Mouse (Mus musculus) adrenal gland, adult 18-20 months (tissue): ENCODE measurements at regions not wholly inside any gene's neighbourhood (a gene's known extent, or its start where the extent isn't known, plus 50 kb on each side); places are given as distances from the start of the nearest gene placed in this dataset.
"Not testable (repeated sequence)": the region's sequence is repeated elsewhere in the genome, so short reads cannot be mapped to it uniquely, and the experiment has no call there.

Source experiments
- DNase-seq, 2 experiments: peaks; one replicate each; pipeline ENCODE4 v3.0.0; 2021 to 2022; ENCODE audit warnings: low spot score in 2 of 2

GRCm38 (mm10) chr17:50395669-50396068 is 102.2 kb upstream of the Dazl start:
- no peak for DNase-seq

- no peak for DNase-seq
Measured at GRCm38 (mm10) chr17:50397324-50397723, 103.9 kb upstream of the Dazl start.

GRCm38 (mm10) chr17:50407249-50407990 is 101.8 kb upstream of the Plcl2 start:
- DNase-seq, result no peak

GRCm38 (mm10) chr17:50408581-50408980 is 100.6 kb upstream of the Plcl2 start:
- DNase-seq, result no peak

- no peak for DNase-seq
Measured at GRCm38 (mm10) chr17:50409271-50409670, 99.9 kb upstream of the Plcl2 start.

- no peak for DNase-seq
Measured at GRCm38 (mm10) chr17:50409895-50410294, 99.3 kb upstream of the Plcl2 start.

DNA sequence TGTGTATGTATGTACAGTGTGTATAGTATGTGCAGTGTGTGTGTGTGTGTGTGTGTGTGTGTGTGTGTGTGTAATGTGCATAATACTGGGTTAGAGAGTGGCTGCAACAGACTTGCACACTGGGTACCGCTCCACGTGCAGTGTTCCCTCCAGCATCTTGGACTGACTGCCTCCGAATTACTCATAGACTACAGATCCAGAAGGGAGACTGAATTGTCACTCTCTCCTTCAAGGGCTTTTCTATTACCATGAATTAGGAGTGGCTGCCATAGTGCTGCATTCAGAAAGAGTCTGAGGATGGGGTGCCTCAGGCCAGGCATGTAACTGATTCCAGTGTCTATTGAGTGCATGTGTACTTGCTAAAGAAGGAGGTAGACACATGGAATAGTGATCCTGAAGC is 98.9 kb upstream of the Plcl2 start:
- no peak for DNase-seq

- DNase-seq, result no peak
Measured at GRCm38 (mm10) chr17:50412446-50412845, 96.8 kb upstream of the Plcl2 start.

GRCm38 (mm10) chr17:50413916-50414315 is 95.3 kb upstream of the Plcl2 start:
- no peak for DNase-seq

- DNase-seq, result no peak
Measured at GRCm38 (mm10) chr17:50415331-50416005, 93.7 kb upstream of the Plcl2 start.

DNA sequence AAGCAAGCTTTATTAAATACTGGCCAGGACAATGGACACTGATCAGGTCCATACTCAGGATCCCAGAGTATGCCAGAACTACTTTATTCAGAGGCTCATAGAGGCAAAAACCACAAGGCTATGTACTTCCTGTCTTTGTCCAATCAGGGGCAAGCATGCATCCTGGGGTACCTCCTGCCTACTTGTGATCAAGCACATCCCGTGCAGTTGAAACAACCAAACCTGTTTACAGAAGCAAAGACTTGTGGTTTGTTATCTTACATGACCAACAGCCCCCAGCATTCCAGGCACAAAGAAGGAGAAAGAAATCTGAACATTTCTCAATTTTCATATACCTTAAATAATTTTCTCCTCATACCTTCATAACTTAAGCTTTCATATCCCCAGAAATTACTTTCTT is 93.1 kb upstream of the Plcl2 start:
- no peak for DNase-seq

- DNase-seq, result no peak
Measured at GRCm38 (mm10) chr17:50416538-50417113, 92.6 kb upstream of the Plcl2 start.

DNA sequence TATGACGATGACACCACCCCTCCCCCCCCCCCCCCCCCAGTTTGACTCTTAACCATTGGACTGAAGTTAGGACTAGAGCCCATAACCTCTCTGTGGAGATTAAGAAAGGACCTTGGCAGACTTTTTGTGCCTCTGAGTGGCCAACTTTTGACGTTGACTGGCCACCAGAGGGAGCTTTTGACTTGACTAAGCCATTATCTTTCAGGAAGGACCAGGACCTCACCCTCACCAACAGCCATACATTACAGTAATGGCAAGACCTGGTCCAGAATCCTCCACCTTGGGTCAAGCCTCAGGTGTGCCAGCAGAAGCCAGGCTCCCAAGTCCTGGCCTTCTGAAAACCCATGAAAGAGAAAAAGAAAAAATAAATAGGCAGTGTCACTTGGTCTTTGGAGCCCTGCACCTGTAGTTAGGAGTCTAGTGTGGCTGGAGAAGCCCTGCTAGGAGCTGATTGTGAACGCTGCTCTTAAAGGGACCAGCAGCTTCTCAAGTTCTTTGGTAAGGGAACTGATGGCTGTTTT is 90.3 kb upstream of the Plcl2 start:
- peak; percentile 50 to 54 for DNase-seq

GRCm38 (mm10) chr17:50419551-50419950 is 89.7 kb upstream of the Plcl2 start:
- DNase-seq, result not testable (repeated sequence)

DNA sequence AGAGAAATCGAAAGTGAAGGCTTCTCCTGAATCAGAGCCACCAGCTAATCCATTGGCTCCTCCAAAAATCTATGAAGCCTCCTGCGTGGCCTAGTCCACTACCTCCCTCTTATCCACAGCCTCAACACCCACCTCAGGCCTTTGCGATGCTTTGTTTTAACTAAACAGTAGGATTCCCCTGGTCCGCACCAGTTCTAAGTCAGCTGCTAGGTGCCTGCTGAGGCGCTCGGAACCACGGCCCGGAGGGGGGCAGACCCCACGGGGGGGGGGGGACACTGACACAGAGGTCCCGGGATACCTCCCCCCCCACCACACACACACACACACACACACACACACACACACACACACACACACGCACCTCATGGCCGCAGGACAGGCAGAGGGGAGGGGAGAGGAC is 89.2 kb upstream of the Plcl2 start:
- DNase-seq, result no peak

DNA sequence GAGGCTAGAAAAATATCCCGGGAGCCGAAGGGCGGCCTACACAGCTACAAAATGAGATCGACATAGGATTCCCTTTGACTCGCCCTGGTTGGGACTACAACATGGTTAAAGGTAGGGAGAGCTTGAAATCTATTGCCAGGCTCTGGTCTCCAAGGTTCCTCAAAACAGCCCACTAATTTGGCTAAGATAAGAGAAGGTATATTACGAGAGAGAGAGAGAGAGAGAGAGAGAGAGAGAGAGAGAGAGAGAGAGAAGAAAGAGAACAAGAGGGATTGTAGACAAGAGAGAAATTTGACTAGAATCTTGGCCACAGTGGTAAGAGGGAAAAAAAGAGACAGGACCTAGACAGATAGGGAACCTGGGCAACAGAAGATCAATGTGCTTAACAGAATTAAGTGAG is 88.5 kb upstream of the Plcl2 start:
- DNase-seq, result no peak

- DNase-seq, result peak in 1 of 2 experiments; percentile 25
Measured at GRCm38 (mm10) chr17:50421476-50421875, 87.7 kb upstream of the Plcl2 start.

DNA sequence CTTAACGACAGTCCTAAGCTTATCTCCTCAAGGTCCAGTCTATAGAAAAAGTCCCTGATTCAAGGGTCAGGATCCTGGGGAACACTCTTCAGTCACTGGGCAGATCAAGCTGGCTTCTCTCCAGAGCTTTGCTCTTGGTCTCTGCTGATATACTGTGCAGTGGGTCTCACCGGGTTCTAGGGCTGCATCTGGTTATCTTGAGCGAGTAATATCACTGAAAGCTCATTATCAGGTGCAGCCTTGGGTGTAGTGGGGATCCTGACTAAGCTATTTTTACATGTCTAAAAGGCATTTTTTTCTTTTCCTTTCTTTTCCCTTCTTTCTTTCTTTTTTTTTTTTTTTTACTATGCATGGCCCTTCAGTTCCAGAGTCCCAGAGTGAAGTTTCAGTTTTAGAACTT is 84.1 kb upstream of the Plcl2 start:
- no peak for DNase-seq

GRCm38 (mm10) chr17:50425531-50425930 is 83.7 kb upstream of the Plcl2 start:
- no peak for DNase-seq

- no peak for DNase-seq
Measured at GRCm38 (mm10) chr17:50426146-50426545, 83.1 kb upstream of the Plcl2 start.

DNA sequence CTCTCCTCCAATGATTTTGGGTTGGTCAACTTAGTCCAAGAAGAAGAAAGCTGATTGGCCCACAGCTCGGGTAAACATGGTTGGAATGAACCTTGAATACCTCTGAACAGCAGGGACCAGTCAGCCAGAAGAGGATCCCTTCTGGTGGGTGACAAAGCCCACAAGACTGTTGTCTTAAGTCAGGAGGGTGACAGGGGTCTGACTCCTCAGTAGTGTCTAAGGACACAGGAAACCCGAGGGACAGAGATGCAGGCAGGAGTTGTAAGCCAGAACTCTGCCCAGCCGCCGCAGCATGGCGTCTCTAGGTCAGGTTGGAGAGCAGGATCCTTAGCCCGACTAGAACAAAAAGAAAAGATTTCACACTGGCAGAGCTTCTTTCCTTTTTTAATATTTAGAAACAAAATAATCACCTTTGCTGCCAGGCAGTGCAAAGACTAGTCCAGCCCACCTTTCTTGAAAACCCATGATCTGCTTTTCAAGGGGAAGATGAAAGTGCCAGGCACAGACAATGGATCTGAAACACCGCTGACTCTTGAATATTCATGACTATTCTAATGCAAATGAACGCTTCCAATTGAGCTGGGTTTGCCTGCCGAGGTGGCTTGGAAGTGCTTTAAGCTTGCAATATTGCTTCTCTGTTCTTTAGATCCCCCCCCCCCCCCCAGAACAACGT is 81.7 kb upstream of the Plcl2 start:
- DNase-seq, result no peak
